Mouse (Mus musculus): ENCODE measurements around the gene Prrc2b.

- TF ChIP-seq POLR2A (IDR thresholded peaks at IDR 0.05; ENCODE audit: low read depth, low read length), result no peak
- TF ChIP-seq CTCF (IDR thresholded peaks at IDR 0.05; ENCODE audit: borderline replicate concordance, insufficient read depth, low read length), result no peak
Observed at GRCm38 (mm10) chr2:32218113-32218512, 67.2 kb downstream of the Prrc2b start.

Data from embryonic fibroblast, embryonic 13.5 days (primary cell).